Mouse (Mus musculus) layer of hippocampus, adult 8-10 months (tissue): ENCODE data around the gene Pdcd4. TPM values are rescaled to one million over a fixed set of nuclear protein-coding genes. Genes with fewer than 3 reads are reported as not detected.
"Not testable (repeated sequence)": the region's sequence is repeated elsewhere in the genome, so short reads cannot be mapped to it uniquely, and the experiment has no call there.

ENCODE experiments used
- DNase-seq, 2 experiments: peaks; one replicate each; pipeline ENCODE4 v3.0.0; 2022; ENCODE audit warnings: low spot score in 2 of 2
- total RNA-seq, 4 experiments: library from RNA; stranded (reverse); gene quantifications; 2 replicates each; pipeline ENCODE4 v1.2.4; 2022

Pdcd4 gene
- total RNA-seq, 4 experiments from 2014 or later: 101 to 108 (median 106) TPM

DNA sequence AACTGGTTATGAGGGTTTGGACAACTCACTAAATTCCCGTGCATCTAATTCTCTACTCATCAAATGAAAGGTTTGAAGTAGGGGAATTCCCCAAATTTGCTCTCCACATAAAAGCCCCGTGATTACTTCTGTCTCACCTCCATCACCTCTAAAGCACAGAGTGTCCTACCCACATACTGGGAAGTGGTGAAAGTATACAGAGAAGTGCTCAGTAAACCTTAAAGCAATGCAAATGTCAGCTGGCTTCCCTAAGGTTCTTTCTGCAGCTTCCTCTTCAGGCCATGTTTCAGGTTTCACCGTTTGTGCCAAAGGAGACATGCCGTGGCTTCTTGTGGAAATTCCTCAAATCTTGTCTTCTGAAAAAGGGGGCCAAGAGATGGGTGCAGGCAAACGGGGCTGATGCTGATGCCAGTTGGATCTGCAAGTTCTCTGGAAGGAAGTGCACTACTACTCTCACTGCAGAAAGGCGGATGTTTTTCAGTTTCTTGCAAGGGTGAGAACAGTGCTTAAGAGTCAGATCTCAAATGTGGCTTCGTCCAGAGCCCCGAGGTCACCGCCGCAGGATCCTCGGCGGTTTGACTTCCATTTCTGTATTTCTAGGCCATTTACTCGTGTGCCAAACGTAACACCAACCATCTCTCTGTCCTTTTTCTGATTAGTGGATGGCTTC is 8.0 kb downstream of the Pdcd4 start:
- no peak for DNase-seq

DNA sequence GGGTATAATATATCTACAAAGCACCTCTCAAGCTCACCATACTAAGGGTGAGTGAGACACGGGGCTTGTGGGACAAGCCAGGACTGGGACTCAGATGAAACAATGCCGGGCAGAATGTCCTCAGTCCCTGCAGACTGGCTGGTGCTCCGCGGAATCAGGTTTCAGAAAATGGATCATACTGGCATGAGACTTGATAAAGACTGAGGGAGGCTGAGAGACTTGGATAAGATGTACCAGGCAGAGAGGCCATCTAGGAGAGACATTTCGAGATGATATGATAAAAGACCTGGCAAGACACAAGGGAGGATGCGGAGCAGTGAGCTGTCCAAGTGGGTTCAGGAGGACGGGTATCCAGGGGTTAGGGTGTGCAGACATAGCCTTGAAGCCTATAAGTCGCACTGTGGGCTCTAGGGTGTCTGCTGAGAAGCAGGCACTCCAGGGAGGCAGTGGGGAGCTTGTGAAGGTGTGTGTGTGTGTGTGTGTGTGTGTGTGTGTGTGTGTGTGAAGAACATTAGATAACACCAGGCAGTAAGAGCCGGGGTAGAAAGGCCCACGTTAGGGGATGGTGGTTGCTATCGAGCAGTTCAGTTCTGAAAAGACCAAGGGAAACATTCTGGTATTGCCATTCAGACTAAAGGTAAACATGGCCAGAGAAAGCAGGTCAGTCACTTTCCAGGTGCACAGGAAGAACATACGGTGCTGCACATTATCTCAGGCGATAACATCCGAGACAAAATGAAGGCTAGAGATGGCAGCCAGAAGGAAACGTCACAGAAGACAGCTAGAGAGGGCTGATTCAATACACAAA is 10.1 kb downstream of the Pdcd4 start:
- DNase-seq: no peak

DNA sequence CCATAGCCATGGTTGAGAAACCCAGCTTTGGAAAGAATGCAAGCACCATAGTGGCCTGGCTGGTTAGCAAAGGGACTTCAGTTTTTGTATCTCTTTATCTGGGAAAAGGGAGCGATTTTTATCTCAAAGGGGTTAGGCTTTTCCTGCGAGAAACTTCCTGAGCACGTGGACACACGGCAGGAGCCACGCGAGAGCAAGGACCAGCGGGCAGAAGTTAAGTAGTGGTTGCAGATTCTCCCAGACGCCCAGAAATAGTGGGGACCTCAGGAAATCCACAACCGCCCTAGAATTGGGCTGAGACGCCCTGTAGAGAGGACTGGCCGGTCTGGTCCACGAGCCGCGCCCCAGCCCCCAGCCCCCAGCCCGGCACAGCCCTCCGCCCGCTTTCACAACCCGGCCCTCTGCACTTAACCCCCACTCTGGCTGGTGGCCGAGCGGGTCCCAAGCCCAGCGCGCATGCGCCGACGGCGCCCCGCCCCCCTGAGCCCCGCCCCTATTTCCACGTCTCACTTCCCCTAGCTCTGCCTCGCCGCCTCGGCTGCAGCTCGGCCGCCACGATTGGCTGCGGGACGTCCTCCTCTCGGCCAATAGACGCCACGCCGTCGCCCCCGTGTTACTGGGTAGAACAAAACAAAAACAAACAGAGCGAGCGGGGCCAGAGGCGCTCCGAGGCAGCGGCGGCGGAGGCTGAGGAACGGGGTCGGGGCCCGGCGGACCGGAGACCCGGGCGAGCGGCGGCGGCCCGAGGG is 10.9 kb downstream of the Pdcd4 start:
- DNase-seq: peak; percentile 95 to 96

DNA sequence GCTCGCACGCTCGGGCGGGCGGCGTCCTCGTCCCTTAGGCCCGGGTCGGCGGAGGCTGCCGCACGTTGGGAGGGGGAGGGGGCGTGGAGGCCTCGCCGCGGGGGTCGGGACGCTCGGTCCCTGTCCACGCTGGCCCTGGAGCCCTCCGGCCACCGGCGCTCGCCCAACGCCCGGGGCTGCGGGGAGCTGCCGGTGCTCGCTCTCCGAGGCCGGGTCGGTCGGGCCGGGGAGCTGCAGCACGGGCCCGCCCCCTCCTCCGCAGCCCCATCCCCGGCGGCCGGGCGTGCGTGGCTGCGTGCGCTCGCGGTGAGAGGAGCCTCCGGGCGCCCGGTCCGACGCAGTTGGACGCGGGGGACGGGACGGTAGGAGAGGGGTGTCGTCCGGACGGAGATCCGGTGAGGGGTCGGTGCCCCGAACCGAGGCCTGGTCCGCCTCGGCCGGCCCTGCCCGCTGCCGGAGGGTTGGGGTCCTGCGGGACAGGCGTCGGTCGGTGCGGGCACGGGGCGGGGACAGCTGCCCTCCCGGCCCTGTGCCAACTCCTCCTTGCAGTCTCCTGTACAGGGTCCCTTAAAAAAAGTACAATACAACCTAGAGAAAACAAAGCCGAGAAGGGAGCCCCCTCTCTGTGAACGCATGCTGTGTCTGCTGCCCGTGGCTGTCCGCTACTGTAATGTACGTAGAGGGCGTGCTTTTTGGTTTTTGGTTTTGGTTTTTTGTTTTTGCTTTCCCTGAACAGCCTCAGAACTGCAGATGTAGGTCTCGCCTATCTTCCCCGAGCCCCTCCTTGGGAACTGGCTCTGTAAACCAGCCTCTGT is 11.7 kb downstream of the Pdcd4 start:
- DNase-seq: peak; percentile 39 to 52

DNA sequence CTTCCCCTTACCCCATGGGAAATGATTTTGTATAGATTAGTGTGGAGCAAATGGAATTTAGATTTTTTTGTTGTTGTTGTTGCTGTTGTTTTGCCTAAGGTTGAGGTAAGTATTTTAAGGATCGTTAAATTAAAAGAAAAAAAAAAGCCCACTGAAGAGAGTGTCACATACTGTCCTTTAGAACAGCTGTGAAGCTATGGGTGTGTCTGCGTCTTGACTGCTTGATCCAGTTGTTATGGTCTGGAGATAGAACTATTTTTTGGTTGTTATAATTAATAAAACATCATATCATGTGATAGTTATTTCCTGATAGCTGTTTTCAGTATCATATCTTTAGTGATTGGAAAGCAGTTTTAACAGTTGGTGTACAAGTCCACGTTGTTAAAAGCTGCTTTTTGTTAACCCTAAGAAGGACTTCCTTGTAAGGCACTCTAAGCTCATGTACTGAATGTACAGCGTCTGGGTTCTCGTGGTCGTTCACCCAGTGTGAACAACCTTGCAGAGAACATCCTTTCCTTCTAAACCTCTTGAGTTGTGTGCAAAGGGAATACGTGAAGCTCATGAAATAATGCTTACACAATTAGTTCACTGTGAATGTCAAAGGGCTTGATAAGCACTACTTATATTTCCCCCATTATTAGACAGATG is 12.9 kb downstream of the Pdcd4 start:
- no peak for DNase-seq

DNA sequence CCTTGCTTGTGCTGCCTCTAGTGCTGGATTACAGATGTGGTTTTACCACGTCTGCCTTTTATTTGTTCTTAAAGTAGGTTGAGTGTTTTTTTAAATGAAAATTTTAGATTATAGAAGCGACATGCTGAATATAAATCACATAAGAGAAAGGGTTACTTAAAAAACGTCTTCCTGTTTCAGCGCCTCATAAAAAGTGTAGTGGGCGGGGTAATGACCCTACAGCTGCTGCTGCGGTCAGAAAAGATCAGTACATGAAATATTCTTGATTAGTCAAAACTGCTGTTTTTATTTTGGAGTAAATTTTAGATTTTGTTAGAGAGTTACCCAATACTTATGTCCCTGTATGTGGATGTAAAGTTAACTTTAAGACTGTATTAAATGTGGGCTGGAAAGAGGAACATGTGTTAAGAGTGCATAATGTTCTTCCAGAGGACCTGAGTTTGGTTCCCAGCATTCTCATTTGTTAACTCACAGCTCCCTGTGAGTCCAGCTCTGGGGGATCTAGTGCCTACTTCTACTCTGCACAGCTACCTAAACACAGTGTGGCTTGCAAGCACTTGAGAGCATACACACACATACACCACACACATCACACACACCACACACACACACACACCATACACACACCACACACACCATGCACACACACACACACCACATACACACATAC is 14.1 kb downstream of the Pdcd4 start:
- DNase-seq: no peak

DNA sequence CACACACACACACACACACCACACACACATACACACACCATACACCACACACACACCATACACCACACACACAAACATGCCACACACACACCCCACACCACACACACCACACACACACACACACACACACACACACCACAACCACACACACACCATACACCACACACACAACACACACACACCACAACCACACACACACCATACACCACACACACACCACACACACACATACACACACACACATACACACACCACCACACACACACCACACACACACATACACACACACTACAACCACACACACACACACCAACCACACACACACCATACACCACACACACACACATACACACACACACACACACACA is 14.7 kb downstream of the Pdcd4 start:
- not testable (repeated sequence) for DNase-seq

DNA sequence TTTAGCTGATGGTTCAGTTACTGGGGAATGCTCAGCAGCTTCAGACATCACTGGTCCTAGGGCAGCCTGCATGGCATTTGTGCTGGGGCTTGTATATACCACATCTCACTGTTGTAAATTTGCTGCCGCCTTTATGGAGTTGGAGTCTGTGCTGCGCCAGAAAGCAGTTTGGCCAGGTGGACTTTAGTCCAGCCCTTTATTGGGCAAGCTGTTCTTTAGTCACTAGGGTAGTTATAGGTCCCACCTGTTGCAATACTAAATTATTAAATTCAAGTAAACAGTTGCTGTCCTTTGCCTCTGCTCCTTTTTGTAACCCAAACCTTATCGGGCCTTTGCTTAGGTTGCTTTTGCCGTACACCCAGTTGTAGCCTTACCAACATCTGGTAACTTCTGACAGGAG is 22.9 kb downstream of the Pdcd4 start:
- DNase-seq: no peak

DNA sequence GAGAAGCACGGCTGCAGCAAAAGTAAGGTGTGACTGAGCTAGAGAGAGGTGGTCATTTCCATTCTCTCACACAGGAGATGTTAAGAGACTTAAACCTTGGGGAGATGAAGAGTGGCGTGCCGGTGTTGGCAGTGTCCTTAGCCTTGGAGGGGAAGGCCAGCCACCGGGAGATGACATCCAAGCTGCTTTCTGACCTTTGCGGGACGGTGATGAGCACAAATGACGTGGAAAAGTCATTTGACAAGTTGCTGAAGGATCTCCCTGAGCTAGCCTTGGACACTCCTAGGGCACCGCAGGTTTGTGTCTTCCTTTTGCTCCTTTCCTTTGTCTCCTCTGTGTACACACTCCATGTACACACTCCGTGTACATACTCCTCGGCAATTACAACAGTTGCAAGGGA is 27.5 kb downstream of the Pdcd4 start:
- no peak for DNase-seq

DNA sequence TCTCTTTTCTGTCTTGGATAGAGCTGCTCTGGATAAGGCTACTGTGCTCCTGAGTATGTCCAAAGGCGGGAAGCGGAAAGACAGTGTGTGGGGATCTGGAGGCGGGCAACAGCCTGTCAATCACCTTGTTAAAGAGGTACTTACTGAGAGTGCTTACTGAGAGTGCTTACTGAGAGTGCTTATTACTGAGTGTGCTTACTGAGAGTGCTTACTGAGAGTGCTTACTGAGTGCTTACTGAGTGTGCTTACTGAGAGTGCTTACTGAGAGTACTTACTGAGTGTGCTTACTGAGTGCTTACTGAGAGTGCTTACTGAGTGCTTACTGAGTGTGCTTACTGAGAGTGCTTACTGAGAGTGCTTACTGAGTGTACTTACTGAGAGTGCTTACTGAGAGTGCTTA is 30.0 kb downstream of the Pdcd4 start:
- DNase-seq: not testable (repeated sequence)

DNA sequence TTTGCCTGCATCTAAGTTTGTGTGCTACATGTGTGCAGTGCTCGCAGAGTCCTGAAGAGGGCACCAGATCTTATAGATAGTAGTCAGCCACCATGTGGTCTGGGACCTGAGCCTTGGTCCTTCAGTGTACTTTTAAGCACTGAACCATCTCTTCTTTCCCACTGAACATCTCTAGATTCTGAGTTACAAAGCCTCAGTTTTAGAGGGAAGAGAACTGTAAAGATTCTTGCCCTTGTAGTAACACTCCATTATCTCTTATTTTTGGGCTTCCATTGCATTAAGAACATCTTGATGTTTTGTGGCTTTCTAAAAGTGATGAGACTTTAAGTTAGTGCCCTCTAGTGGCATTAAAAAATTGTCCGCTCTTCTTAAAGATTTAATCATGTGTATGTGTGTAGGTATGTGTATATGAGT is 33.3 kb downstream of the Pdcd4 start:
- DNase-seq: no peak

DNA sequence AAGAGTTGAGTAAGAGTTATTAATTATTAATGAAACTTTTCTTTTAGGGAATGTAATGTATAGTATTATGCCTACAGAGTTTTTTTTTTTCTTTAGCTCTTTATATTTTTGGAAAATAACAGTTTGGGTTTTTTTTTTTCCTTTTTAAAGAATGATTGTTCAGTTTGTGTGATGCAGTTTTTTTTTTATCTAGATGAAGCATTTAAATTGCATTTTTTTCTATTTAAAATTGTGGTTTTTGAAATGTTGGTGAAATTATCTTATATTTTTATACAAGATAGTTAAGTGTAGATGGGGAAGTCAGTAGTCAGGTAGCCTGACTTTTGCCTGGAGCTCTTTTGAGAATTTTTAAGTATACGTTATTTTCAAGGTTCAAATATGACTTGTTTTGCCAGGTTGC is 34.7 kb downstream of the Pdcd4 start:
- no peak for DNase-seq

DNA sequence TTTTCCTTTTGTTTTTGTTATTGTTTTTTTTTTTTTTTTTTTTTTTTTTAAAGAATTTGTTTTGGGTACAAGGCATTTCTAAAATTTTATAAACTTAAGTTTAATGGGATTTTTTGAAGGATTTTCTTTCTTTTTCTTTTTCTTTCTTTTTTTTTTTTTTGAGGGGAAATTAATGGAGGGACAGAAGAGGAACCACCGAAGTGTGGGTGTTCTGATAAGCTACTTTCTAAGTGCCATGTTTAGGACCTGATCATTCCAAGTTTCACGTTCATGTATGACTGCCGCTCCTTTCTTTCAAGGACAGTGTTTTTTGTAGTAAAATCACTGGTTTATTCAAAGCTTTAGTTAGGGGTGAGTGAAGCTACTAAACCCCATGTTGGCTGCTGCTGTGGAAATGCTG is 37.2 kb downstream of the Pdcd4 start:
- DNase-seq: no peak

DNA sequence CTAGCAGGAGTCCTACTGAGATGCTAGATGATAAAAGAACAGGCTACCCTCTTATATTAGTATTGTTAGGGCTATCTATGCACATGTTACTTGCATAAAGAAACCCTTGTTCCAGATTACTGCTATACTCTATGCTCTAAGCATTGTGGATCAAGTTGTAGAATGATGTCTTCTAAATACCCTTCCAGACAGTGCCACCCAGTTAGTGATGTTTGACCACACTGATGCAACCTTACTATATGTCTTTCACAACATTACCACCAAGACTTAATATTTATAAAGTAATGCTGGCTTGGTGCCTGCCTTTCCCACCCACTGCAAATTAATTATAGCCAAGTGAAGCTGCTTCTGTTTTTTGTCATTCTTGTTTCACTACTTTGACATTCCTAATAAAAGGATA is 41.0 kb downstream of the Pdcd4 start:
- no peak for DNase-seq

DNA sequence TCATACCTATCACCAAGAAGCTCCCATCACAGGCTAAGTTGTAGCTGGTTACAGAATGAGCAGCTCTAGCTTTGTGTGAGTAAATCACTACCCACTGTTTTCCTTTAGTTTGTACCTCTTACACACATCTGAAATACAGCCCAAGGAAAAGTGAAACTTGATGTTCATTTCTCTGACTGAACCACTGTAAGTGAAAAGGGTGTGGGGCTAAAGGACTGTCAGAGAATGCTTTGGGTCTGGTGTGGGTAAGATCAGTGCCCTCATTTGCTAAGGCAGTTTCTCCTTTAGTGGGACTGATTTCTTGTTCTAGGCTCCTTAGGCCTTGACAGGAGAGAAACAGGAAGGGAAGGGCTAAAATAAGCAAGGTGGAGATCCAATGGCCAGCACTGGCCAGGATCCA is 42.0 kb downstream of the Pdcd4 start:
- DNase-seq: no peak

DNA sequence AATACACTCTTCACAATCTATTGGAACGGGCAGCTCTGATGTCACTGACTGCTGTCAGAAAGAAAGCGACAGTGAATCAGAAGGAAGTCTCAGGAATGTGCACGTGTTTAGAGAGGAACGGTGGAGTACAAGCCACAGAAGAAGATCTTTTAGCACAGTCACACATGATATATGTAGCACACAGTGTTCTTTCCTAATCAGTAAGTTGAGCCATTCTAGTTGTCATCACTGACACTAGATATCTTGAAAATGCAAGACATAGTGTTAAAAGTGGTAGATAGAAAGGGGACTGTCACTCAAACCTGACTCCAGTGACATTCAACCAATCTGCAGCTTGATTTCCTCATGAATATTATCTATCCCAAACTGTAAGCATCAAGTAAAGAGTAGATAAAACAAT is 47.4 kb downstream of the Pdcd4 start:
- DNase-seq: no peak

DNA sequence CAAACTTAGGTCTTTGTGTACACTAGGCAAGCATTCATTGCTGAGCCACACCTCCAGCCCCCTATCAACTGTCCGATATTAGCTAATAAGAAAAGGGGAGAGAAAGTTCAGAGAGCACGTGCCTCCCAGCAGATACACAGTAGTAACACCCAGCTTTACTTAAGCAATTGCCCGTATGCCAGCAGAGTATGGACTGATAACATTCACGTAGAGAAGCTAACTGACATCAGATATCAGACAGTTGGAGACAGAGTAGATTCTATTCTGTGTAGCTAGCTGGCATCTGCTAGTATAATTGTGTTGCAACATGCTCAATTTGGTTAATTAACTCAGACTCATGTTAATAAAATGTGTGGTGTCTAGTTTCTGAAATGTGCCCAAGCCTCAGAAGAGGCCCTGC is 49.1 kb downstream of the Pdcd4 start:
- DNase-seq: no peak

DNA sequence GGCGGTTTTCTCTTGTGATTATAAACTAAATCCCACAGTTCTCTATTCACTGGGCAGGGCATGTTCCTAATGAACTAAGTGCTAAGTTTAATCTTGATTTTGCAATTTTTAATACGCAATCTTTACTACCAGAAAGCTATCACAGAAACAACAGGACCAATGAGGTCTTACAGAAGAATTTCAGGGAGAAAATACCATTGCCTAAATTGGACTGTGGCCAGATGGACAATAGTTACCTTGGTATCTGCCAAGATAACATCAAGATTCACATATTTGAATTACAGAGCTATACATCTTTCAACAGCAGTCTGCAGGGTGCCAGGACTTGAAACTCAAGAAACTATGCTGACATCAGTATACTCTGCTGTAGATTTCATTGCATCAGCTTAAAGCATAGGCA is 50.3 kb downstream of the Pdcd4 start:
- DNase-seq: no peak

DNA sequence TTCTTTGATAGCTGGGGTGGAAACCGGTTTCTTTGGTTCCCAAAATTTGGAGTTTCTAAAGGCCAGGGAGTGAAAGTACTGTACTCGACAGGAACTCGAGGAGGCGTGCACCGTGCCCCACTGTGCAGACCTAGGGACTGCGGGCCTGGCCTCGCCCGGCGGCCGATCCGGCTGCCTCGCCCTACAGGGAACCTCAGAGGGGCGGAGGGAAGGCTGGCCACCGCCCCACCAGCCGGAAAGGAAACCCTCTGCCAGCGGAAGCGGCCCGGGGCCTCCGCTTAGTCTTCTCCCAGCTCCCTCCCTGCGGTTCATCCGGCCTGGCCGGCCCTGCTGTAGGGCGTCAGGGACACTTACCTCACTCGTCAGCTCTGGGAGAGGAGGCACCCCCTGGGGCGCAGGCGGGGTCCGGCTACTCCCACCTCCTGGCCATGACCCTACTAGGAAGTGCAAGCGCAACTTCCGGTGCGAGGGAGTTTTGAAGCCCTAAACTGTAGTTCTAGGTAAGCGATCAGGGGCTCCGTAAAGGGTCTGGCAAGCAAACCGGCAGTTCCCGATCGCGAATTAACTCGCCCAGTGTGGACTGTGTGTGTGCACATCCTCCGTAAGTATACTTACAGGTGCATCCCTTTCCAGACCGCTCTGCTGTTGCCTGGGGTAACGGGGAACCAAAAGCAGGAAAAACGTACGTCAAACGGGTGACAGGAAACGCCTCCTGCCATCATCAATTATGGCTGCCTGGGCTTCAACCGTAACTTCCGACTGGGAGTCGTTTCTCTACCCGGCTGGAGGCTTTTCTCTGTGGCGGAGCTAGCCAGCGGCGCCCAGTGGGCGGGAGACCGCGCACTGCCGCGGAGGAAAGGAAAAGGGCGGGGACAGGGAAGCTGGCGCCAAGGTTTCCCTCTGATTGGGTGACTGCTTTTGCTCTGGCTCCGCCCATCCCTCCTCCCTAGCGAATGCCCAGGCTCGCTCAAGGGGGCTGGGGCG is 52.1 kb downstream of the Pdcd4 start, which contains the start of the genes Shoc2 and Bbip1:
Gene Shoc2 (plus strand): TSS at position 505 of the 984 bp plus-strand sequence.
Gene Bbip1 (minus strand): TSS at position 826 of the 984 bp plus-strand sequence.
- DNase-seq: peak; percentile 98 to 99
